Mouse (Mus musculus) ES-Bruce4 (cell line): ENCODE data around the gene Suds3.

ENCODE experiments used
- CTCF ChIP-seq: IDR thresholded peaks from one replicate; pipeline ENCODE4 v1.8.1; 2011; ENCODE audit warnings: low read depth, low read length
- POLR2A ChIP-seq: IDR thresholded peaks from one replicate; pipeline ENCODE4 v1.8.1; 2011; ENCODE audit warnings: low read length; ENCODE audit not compliant: insufficient read depth

DNA sequence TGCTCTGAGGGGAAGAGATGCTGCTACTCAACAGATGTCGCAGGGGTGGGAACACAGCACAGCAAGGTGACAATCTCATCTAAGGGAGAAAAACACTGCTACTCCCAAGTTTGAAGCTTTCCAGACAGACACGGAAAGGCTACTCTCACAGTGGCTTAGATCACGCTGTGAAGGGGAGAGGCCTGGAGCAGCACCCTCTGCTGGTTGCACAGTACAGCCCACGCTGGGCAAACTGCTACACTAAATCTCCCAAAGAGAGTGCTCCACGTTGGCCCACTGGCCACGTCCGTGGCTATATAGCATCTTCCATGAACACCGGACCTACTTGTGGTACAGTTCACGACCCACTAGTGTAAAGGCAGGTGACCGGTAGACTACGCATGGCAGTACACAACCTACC is 16.2 kb downstream of the Suds3 start:
- no peak for TF ChIP-seq POLR2A
- TF ChIP-seq CTCF: peak; percentile 48
